Mouse (Mus musculus) 416B (cell line): ENCODE data around the gene Uqcrc2.
A peak's percentile ranks its signal among the peaks of the same experiment; 100 is the strongest.

Source experiments
- DNase-seq: peaks from one replicate; pipeline ENCODE4 v3.0.0; 2011; ENCODE audit warnings: low read depth

Gene Uqcrc2

GRCm38 (mm10) chr7:120690634-120691033, 55.7 kb downstream of the Uqcrc2 start:
- DNase-seq, result peak; percentile 28

GRCm38 (mm10) chr7:120693831-120694375, 58.9 kb downstream of the Uqcrc2 start:
- no peak for DNase-seq

DNA sequence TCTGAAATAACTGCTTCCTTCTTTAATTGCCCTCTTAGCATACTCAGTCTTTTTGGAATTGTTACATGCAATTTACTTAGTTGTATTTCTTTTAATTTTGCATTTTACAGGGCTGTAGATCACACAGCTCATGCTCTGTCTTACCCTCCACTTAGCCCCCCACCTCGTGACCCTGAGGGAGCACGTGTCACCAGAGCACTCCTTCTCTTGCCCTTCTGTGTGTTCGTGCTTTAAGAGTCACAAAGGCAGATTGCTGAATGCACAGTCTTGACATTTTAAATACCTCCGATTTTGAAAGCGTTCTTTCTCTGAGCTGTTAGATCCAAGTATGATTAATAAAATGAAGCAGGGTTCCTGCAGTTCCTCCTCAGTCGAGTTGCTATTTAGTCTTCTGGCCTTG, 60.2 kb downstream of the Uqcrc2 start:
- no peak for DNase-seq

DNA sequence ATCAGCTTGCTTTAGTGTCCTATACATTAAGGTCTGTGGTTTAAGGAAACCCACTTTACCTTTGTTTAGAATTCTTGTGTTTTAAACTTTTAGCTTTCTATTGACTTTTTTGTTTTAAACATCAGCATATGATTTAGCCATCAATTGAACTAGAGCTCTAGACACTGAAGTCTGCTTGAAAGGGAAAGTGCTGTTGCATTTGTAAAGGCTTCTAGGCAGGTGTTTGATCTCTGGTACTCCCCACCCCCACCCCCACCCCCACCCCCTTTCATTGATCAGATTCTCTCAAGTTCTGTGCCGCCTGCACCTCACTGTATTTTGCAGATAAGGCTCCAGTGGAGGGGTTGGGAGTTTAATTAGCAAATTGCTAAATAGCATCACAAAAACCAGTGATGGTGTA, 60.7 kb downstream of the Uqcrc2 start:
- DNase-seq, result no peak

- no peak for DNase-seq
Observed at GRCm38 (mm10) chr7:120696331-120696730, 61.4 kb downstream of the Uqcrc2 start.

DNA sequence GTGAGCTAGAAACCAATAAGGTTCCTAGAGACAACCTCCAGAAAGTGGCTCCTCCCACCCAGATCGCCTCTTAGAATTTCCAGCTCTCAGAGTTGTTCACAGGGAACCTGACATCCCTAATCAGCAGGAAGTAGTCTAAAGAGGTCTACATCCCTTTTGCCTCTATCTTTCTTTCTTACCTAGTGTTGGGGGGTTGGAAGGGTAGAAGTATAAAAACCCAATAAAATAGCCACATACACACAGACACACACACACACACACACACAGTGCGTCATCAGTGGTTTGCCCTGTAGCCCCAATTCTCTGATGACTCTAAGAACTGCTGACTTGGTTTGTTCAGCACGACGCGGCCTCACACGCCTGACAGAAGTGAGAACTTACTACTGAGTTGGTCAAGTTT, 64.6 kb downstream of the Uqcrc2 start:
- no peak for DNase-seq

DNA sequence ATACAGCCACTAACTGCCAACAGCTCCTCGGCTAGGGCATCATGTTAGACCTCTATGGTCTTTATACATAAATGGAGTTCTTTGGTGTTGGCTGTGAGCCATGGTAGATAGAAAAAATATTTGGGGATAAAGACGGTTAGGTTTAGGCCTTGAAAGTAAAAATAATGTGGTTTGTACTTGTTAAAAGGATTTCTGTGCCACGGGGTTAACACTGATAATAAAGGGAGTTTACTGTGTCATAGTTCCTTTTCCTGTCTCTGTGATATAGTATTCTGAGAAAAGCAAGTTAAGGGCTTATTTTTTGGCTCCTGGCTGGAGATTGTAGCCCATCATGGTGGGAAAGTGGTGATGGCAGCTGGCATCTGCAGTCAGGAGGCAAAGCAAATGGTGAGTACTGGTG, 68.9 kb downstream of the Uqcrc2 start:
- DNase-seq, result no peak
